Mouse (Mus musculus) cerebellum, postnatal 36 days (tissue): ENCODE data around the gene Mgl2.

ENCODE experiments used
- DNase-seq, 2 experiments: peaks; one replicate each; pipeline ENCODE4 v3.0.0; 2021 to 2022; ENCODE audit warnings: mixed read lengths in 2 of 2

The Mgl2 gene

GRCm38 (mm10) chr11:70171181-70171580, 41.1 kb downstream of the Mgl2 start:
- no peak for DNase-seq

GRCm38 (mm10) chr11:70171847-70172246, 41.7 kb downstream of the Mgl2 start:
- DNase-seq, result peak; percentile 14 to 23

- DNase-seq, result peak in 1 of 2 experiments; percentile 16
Measured at GRCm38 (mm10) chr11:70172298-70172697, 42.2 kb downstream of the Mgl2 start.

- no peak for DNase-seq
Measured at GRCm38 (mm10) chr11:70174491-70174890, 44.4 kb downstream of the Mgl2 start.

- DNase-seq, result peak in 1 of 2 experiments; percentile 20
Measured at GRCm38 (mm10) chr11:70177647-70178046, 47.5 kb downstream of the Mgl2 start.

GRCm38 (mm10) chr11:70178311-70178710, 48.2 kb downstream of the Mgl2 start:
- peak; percentile 15 to 19 for DNase-seq

- DNase-seq, result no peak
Measured at GRCm38 (mm10) chr11:70178756-70179155, 48.6 kb downstream of the Mgl2 start.

GRCm38 (mm10) chr11:70179401-70179800, 49.3 kb downstream of the Mgl2 start:
- DNase-seq, result peak; percentile 26 to 27

- no peak for DNase-seq
Measured at GRCm38 (mm10) chr11:70180496-70180895, 50.4 kb downstream of the Mgl2 start.

GRCm38 (mm10) chr11:70185120-70185519, 55.0 kb downstream of the Mgl2 start:
- DNase-seq, result no peak
